In the genomic region with DNA sequence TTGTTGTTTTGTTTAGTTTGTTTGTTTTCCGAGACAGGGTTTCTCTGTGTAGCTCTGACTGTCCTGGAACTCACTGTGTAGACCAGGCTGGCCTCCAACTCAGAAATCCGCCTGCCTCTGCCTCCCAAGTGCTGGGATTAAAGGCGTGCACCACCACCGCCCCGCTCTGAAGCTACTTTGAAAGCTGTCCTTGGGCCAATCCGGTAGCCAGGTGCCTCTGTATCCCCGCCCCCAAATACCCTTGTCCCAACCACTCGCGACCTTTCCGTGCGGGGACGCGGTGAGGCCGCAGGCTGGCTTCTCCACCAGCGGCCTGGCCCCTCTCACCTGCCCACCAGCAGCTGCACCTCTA, we compare ENCODE assay signal across 7 mouse cellular contexts. TPM values are rescaled to one million over a fixed set of nuclear protein-coding genes. Genes with fewer than 3 reads are reported as not detected.
A peak's percentile ranks its signal among the peaks of the same experiment; 100 is the strongest.
ATAC-seq lines count a peak whose summit lies in the region.
"Not testable (repeated sequence)": the region's sequence is repeated elsewhere in the genome, so short reads cannot be mapped to it uniquely, and the experiment has no call there.

No protein-coding gene starts in this region.

- H3K9ac ChIP-seq in heart, embryonic 11.5 days (ENCODE audit: low read depth, low read length), result peak overlapping the region; percentile 93
- H3K9ac ChIP-seq in limb, embryonic 13.5 days, result peak overlapping the region; percentile 74
- peak overlapping the region; percentile 64 for H3K9ac ChIP-seq in neural tube, embryonic 12.5 days

- H3K9me3 ChIP-seq in heart, embryonic 11.5 days (replicated peaks; ENCODE audit: control insufficient read depth, low read length); limb, embryonic 13.5 days; neural tube, embryonic 12.5 days: not testable (repeated sequence)

- H3K4me2 ChIP-seq in heart, embryonic 11.5 days, result peak overlapping the region; percentile 60
- peak overlapping the region; percentile 60 for H3K4me2 ChIP-seq in limb, embryonic 13.5 days (replicated peaks)
- peak overlapping the region; percentile 53 for H3K4me2 ChIP-seq in neural tube, embryonic 12.5 days (replicated peaks)

- H3K4me3 ChIP-seq in heart, embryonic 11.5 days (ENCODE audit: low read depth, low read length), result peak overlapping the region; percentile 82
- H3K4me3 ChIP-seq in limb, embryonic 13.5 days, result peak overlapping the region; percentile 63
- H3K4me3 ChIP-seq in macrophage (ENCODE audit: inconsistent target), result peak overlapping the region; percentile 79
- H3K4me3 ChIP-seq in neural tube, embryonic 12.5 days, result peak overlapping the region; percentile 62

- peak overlapping the region; percentile 92 for H3K27ac ChIP-seq in heart, embryonic 11.5 days (ENCODE audit: low read depth, low read length)
- H3K27ac ChIP-seq in limb, embryonic 13.5 days, result peak overlapping the region; percentile 82
- H3K27ac ChIP-seq in macrophage, result peak overlapping the region; percentile 87
- peak overlapping the region; percentile 74 for H3K27ac ChIP-seq in neural tube, embryonic 12.5 days

- WGBS in heart, embryonic 11.5 days (ENCODE audit: insufficient replicate concordance), result 4% methylated on average over 15 of the region's 15 CpGs
- 7% methylated on average over 15 of the region's 15 CpGs for WGBS in limb, embryonic 13.5 days
- WGBS in macrophage (ENCODE audit: missing documents), result 4% methylated on average over 15 of the region's 15 CpGs
- WGBS in neural tube, embryonic 12.5 days, result 7% methylated on average over 15 of the region's 15 CpGs

- ATAC-seq in activated CD4-positive, CD25-positive, alpha-beta regulatory T cell, adult 4 months, result peak; percentile 51
- ATAC-seq in erythroblast, adult 5-6 weeks (replicated peaks; ENCODE audit: low FRiP score, poor library complexity, severe bottlenecking), result peak; percentile 72
- ATAC-seq in heart, embryonic 11.5 days (replicated peaks; ENCODE audit: insufficient number of reproducible peaks, low FRiP score, low TSS enrichment), result peak; percentile 77
- peak; percentile 55 for ATAC-seq in inflammation-experienced regulatory T-cells, adult 6 months
- peak; percentile 48 for ATAC-seq in limb, embryonic 13.5 days (ENCODE audit: low FRiP score, low read depth)
- peak; percentile 80 for ATAC-seq in neural tube, embryonic 12.5 days (ENCODE audit: low FRiP score, low read depth)

- peaks cover 80% of the 10 kb centered on the region for H3K79me2 ChIP-seq in macrophage (ENCODE audit: inconsistent target)

- H3K27me3 ChIP-seq in heart, embryonic 11.5 days (ENCODE audit: control insufficient read depth, insufficient read depth, low read length); limb, embryonic 13.5 days; neural tube, embryonic 12.5 days (replicated peaks): not testable (repeated sequence)

- H3K4me1 ChIP-seq in heart, embryonic 11.5 days (ENCODE audit: control insufficient read depth, insufficient read depth, low read length); neural tube, embryonic 12.5 days: not testable (repeated sequence)
- peaks cover 11% of the 10 kb centered on the region for H3K4me1 ChIP-seq in limb, embryonic 13.5 days

- H3K36me3 ChIP-seq in heart, embryonic 11.5 days (ENCODE audit: control insufficient read depth, insufficient read depth, low read length); limb, embryonic 13.5 days; macrophage (ENCODE audit: inconsistent target); neural tube, embryonic 12.5 days: not testable (repeated sequence)

RNA-seq across cellular contexts. Expression of a gene that starts 0.3 kb away (rescaled TPM):
- polyA plus RNA-seq in activated CD4-positive, CD25-positive, alpha-beta regulatory T cell, adult 4 months (2017; shearing (Covaris generic)), result 1 to 10 TPM; 4.4 to 5.0 TPM
- total RNA-seq in erythroblast, adult 5-6 weeks (2015; ENCODE audit: low replicate concordance), result 7.1 and 7.5 TPM in 2 replicates
- 7.5 and 11.3 TPM in 2 replicates for total RNA-seq in erythroblast, adult 5-6 weeks (2017; ENCODE audit: low replicate concordance)
- polyA plus RNA-seq in heart, embryonic 11.5 days (2014; fragmentation: Nextera tagmentation; extraction: Ambion mirVana), result 4.6 and 5.9 TPM in 2 replicates
- polyA plus RNA-seq in inflammation-experienced regulatory T-cells, adult 6 months (2017; shearing (Covaris generic)), result 1 to 10 TPM; 4.8 to 6.7 (median 6.1) TPM
- polyA plus RNA-seq in limb, embryonic 13.5 days (2015; fragmentation: Nextera tagmentation; extraction: Ambion mirVana), result 7.6 and 9.2 TPM in 2 replicates
- total RNA-seq in macrophage (2018; cell fraction: chromatin; rRNA removed), result 10 to 100 TPM in 23 of 26 experiments, 1 to 10 TPM in 3; 7.1 to 21.5 (median 15.6) TPM
- total RNA-seq in macrophage (2018; cell fraction: cytosol; rRNA removed), result 1 to 10 TPM; 3.5 to 8.5 (median 5.9) TPM
- total RNA-seq in macrophage (2018; cell fraction: nucleus; rRNA removed), result 10 to 100 TPM in 24 of 26 experiments, 1 to 10 TPM in 2; 8.5 to 19.5 (median 13.9) TPM
- polyA plus RNA-seq in macrophage (2018), result 3.9 to 6.4 TPM (median 4.0 TPM) in 3 replicates
- 10.7 and 12.1 TPM in 2 replicates for polyA plus RNA-seq in neural tube, embryonic 12.5 days (2016; fragmentation: Nextera tagmentation; extraction: Ambion mirVana)

RNA-seq across cellular contexts. Expression of a gene that starts 0.5 kb away (rescaled TPM):
- polyA plus RNA-seq in activated CD4-positive, CD25-positive, alpha-beta regulatory T cell, adult 4 months (2017; shearing (Covaris generic)), result 10 to 100 TPM; 13.5 to 15.4 TPM
- total RNA-seq in erythroblast, adult 5-6 weeks (2015; ENCODE audit: low replicate concordance), result 3.6 TPM in 1 of 2 replicates, not detected in the other
- 2.4 TPM in 1 of 2 replicates, not detected in the other for total RNA-seq in erythroblast, adult 5-6 weeks (2017; ENCODE audit: low replicate concordance)
- polyA plus RNA-seq in heart, embryonic 11.5 days (2014; fragmentation: Nextera tagmentation; extraction: Ambion mirVana), result 44.0 and 45.4 TPM in 2 replicates
- 10 to 100 TPM; 14.1 to 26.3 (median 18.6) TPM for polyA plus RNA-seq in inflammation-experienced regulatory T-cells, adult 6 months (2017; shearing (Covaris generic))
- polyA plus RNA-seq in limb, embryonic 13.5 days (2015; fragmentation: Nextera tagmentation; extraction: Ambion mirVana), result 31.1 and 33.7 TPM in 2 replicates
- total RNA-seq in macrophage (2018; cell fraction: chromatin; rRNA removed), result 1 to 10 TPM in 25 of 26 experiments, not detected in 1; 1.2 to 7.6 (median 2.8) TPM
- 10 to 100 TPM; 10.3 to 18.2 (median 13.4) TPM for total RNA-seq in macrophage (2018; cell fraction: cytosol; rRNA removed)
- total RNA-seq in macrophage (2018; cell fraction: nucleus; rRNA removed), result 10 to 100 TPM in 1 of 26 experiments, 1 to 10 TPM in 24, not detected in 1; 1.1 to 11.8 (median 5.2) TPM
- 6.9 to 25.4 TPM (median 19.1 TPM) in 3 replicates for polyA plus RNA-seq in macrophage (2018)
- polyA plus RNA-seq in neural tube, embryonic 12.5 days (2016; fragmentation: Nextera tagmentation; extraction: Ambion mirVana), result 25.0 and 26.5 TPM in 2 replicates

RNA-seq across cellular contexts. Expression of a gene that starts 0.5 kb away (rescaled TPM):
- polyA plus RNA-seq in activated CD4-positive, CD25-positive, alpha-beta regulatory T cell, adult 4 months (2017; shearing (Covaris generic)), result 10 to 100 TPM; 16.7 to 19.8 TPM
- 4.2 TPM in 2 replicates for total RNA-seq in erythroblast, adult 5-6 weeks (2015; ENCODE audit: low replicate concordance)
- 1.2 and 7.0 TPM in 2 replicates for total RNA-seq in erythroblast, adult 5-6 weeks (2017; ENCODE audit: low replicate concordance)
- polyA plus RNA-seq in heart, embryonic 11.5 days (2014; fragmentation: Nextera tagmentation; extraction: Ambion mirVana), result 17.6 and 20.8 TPM in 2 replicates
- 10 to 100 TPM; 11.4 to 13.7 (median 11.5) TPM for polyA plus RNA-seq in inflammation-experienced regulatory T-cells, adult 6 months (2017; shearing (Covaris generic))
- polyA plus RNA-seq in limb, embryonic 13.5 days (2015; fragmentation: Nextera tagmentation; extraction: Ambion mirVana), result 13.8 and 15.5 TPM in 2 replicates
- total RNA-seq in macrophage (2018; cell fraction: chromatin; rRNA removed), result 10 to 100 TPM in 1 of 26 experiments, 1 to 10 TPM in 25; 1.5 to 12.5 (median 3.4) TPM
- 10 to 100 TPM in 24 of 26 experiments, 1 to 10 TPM in 2; 8.8 to 23.6 (median 14.8) TPM for total RNA-seq in macrophage (2018; cell fraction: cytosol; rRNA removed)
- 10 to 100 TPM in 1 of 26 experiments, 1 to 10 TPM in 25; 1.5 to 11.4 (median 4.2) TPM for total RNA-seq in macrophage (2018; cell fraction: nucleus; rRNA removed)
- 4.2 to 14.7 TPM (median 6.5 TPM) in 3 replicates for polyA plus RNA-seq in macrophage (2018)
- polyA plus RNA-seq in neural tube, embryonic 12.5 days (2016; fragmentation: Nextera tagmentation; extraction: Ambion mirVana), result 12.9 and 14.2 TPM in 2 replicates

RNA-seq across cellular contexts. Expression of a gene that starts 5.2 kb away (rescaled TPM):
- polyA plus RNA-seq in activated CD4-positive, CD25-positive, alpha-beta regulatory T cell, adult 4 months (2017; shearing (Covaris generic)), result 10 to 100 TPM in 1 of 2 experiments, not detected in 1; 26.6 TPM
- total RNA-seq in erythroblast, adult 5-6 weeks (2015; ENCODE audit: low replicate concordance), result not detected in 2 replicates
- total RNA-seq in erythroblast, adult 5-6 weeks (2017; ENCODE audit: low replicate concordance), result not detected in 2 replicates
- polyA plus RNA-seq in heart, embryonic 11.5 days (2014; fragmentation: Nextera tagmentation; extraction: Ambion mirVana), result 19.3 and 51.3 TPM in 2 replicates
- 10 to 100 TPM in 2 of 3 experiments, not detected in 1; 13.1 to 24.4 TPM for polyA plus RNA-seq in inflammation-experienced regulatory T-cells, adult 6 months (2017; shearing (Covaris generic))
- 32.4 and 39.0 TPM in 2 replicates for polyA plus RNA-seq in limb, embryonic 13.5 days (2015; fragmentation: Nextera tagmentation; extraction: Ambion mirVana)
- total RNA-seq in macrophage (2018; cell fraction: chromatin; rRNA removed), result not detected
- 10 to 100 TPM in 9 of 26 experiments, 1 to 10 TPM in 3, not detected in 14; 8.4 to 28.2 (median 15.3) TPM for total RNA-seq in macrophage (2018; cell fraction: cytosol; rRNA removed)
- not detected for total RNA-seq in macrophage (2018; cell fraction: nucleus; rRNA removed)
- polyA plus RNA-seq in macrophage (2018), result 17.0 TPM in 1 of 3 replicates, not detected in the others
- 19.5 and 31.7 TPM in 2 replicates for polyA plus RNA-seq in neural tube, embryonic 12.5 days (2016; fragmentation: Nextera tagmentation; extraction: Ambion mirVana)

Comparison
In these comparisons a context has a peak if more than half of its experiments do, and no peak if none do; other contexts are left out.
1. Peak in every context shown above with its lines: ATAC-seq, H3K4me3 ChIP-seq and H3K27ac ChIP-seq.